Mouse (Mus musculus) small intestine, adult 2 months (tissue): ENCODE data around the gene Cubn.

Source experiments
- CTCF ChIP-seq: fragments of 200-500 bp; IDR thresholded peaks from 2 replicates; pipeline ENCODE4 v1.5.1; 2012; ENCODE audit warnings: low read depth, mild to moderate bottlenecking, control low read depth, inconsistent platforms, low read length, moderate library complexity, mixed read lengths; ENCODE audit not compliant: insufficient replicate concordance, insufficient read length; ENCODE audit errors: extremely low read depth
- POLR2A ChIP-seq: fragments of 200-500 bp; IDR thresholded peaks from 2 replicates; pipeline ENCODE4 v1.6.1; 2012; ENCODE audit warnings: low read depth, mild to moderate bottlenecking, control low read depth, inconsistent platforms, low read length, moderate library complexity

- no peak for TF ChIP-seq POLR2A
- no peak for TF ChIP-seq CTCF
These were observed 90.8 kb downstream of the Cubn start for GRCm38 (mm10) chr2:13400831-13401230.
